8 mouse cellular contexts compared by ENCODE assay signal in the genomic region with DNA sequence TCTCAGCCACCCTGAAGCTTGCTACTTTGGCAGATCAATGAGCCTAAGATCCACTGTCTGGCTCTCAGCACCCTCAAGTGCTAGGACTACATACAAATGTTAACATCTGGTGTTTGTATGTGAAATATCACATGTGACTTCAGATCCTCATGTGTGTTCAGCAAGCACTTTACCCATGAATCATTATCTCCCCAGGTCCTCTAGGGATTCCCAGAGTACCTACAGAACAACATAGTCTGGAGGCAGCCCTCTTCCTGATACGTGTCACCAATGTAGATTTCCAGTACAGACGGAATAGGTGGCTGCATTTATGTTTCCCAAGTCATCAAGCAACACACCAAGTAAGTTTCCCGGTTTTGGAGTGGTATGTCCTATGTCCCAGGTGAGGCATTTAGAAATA. TPM values are rescaled to one million over a fixed set of nuclear protein-coding genes. Genes with fewer than 3 reads are reported as not detected.
DNase-seq lines count a peak whose midpoint lies in the region; ATAC-seq and TF ChIP-seq lines count a peak whose summit lies in the region.

No protein-coding gene starts in this region.

- DNase-seq in kidney, postnatal 36 days = no peak
- peak; percentile 20 for DNase-seq in MN1 (ENCODE audit: low spot score)
- peak; percentile 20 for DNase-seq in embryonic facial prominence, embryonic 11.5 days (ENCODE audit: low spot score)
- no peak for DNase-seq in intestine, embryonic 14.5 days (ENCODE audit: low spot score)
- DNase-seq in midbrain, postnatal 0 days (ENCODE audit: low spot score) = peak; percentile 1
- no peak for DNase-seq in spleen, adult 12 weeks (ENCODE audit: low spot score)
- DNase-seq in frontal cortex, postnatal 25 days (ENCODE audit: low spot score in 2 of 2) = no peak

- H3K4me3 ChIP-seq in kidney, embryonic 15.5 days (replicated peaks) = peak overlapping the region; percentile 82
- H3K4me3 ChIP-seq in embryonic facial prominence, embryonic 11.5 days (ENCODE audit: low read depth, low read length) = peak overlapping the region; percentile 81
- peak overlapping the region; percentile 77 for H3K4me3 ChIP-seq in intestine, embryonic 14.5 days (ENCODE audit: low read depth, low read length)
- H3K4me3 ChIP-seq in midbrain, postnatal 0 days (ENCODE audit: low read depth, low read length) = peak overlapping the region; percentile 83

- no peaks in the 10 kb centered on the region for H3K27me3 ChIP-seq in kidney, embryonic 15.5 days
- H3K27me3 ChIP-seq in embryonic facial prominence, embryonic 11.5 days (ENCODE audit: control insufficient read depth, insufficient read depth, low read length) = no peaks in the 10 kb centered on the region
- H3K27me3 ChIP-seq in intestine, embryonic 14.5 days (replicated peaks; ENCODE audit: control insufficient read depth, insufficient read depth, low read length) = no peaks in the 10 kb centered on the region
- no peaks in the 10 kb centered on the region for H3K27me3 ChIP-seq in midbrain, postnatal 0 days (ENCODE audit: insufficient read depth, low read length)

- peak overlapping the region; percentile 85 for H3K4me2 ChIP-seq in kidney, embryonic 15.5 days
- peak overlapping the region; percentile 85 for H3K4me2 ChIP-seq in embryonic facial prominence, embryonic 11.5 days (ENCODE audit: low read depth, low read length)
- H3K4me2 ChIP-seq in intestine, embryonic 14.5 days (ENCODE audit: low read length) = peak overlapping the region; percentile 75
- peak overlapping the region; percentile 100 for H3K4me2 ChIP-seq in midbrain, postnatal 0 days (ENCODE audit: low read depth, low read length, poor library complexity, severe bottlenecking)

- peak overlapping the region; percentile 80 for H3K9ac ChIP-seq in kidney, embryonic 15.5 days
- peak overlapping the region; percentile 66 for H3K9ac ChIP-seq in embryonic facial prominence, embryonic 11.5 days (replicated peaks; ENCODE audit: low read length)
- H3K9ac ChIP-seq in intestine, embryonic 14.5 days (ENCODE audit: low read length) = peak overlapping the region; percentile 59
- peak overlapping the region; percentile 74; the same call in 1 of the 2 replicates for H3K9ac ChIP-seq in midbrain, postnatal 0 days (replicated peaks; ENCODE audit: low read length, poor library complexity, severe bottlenecking)

- TF ChIP-seq CTCF in midbrain, postnatal 0 days (IDR thresholded peaks at IDR 0.05) = no peak

- no peaks in the 10 kb centered on the region for H3K9me3 ChIP-seq in kidney, embryonic 15.5 days (replicated peaks)
- no peaks in the 10 kb centered on the region for H3K9me3 ChIP-seq in embryonic facial prominence, embryonic 11.5 days (replicated peaks; ENCODE audit: control insufficient read depth, low read length)
- no peaks in the 10 kb centered on the region for H3K9me3 ChIP-seq in intestine, embryonic 14.5 days (ENCODE audit: control insufficient read depth, low read length)
- no peaks in the 10 kb centered on the region for H3K9me3 ChIP-seq in midbrain, postnatal 0 days (ENCODE audit: low read length)

- peaks cover 3% of the 10 kb centered on the region; the same call in 1 of the 2 replicates for H3K36me3 ChIP-seq in kidney, embryonic 15.5 days
- no peaks in the 10 kb centered on the region for H3K36me3 ChIP-seq in embryonic facial prominence, embryonic 11.5 days (replicated peaks; ENCODE audit: control insufficient read depth, insufficient read depth, low read depth, low read length)
- peaks cover 16% of the 10 kb centered on the region; the same call in 1 of the 2 replicates for H3K36me3 ChIP-seq in intestine, embryonic 14.5 days (ENCODE audit: control insufficient read depth, insufficient read depth, low read length)
- no peaks in the 10 kb centered on the region for H3K36me3 ChIP-seq in midbrain, postnatal 0 days (ENCODE audit: insufficient read depth, low read length)

- ATAC-seq in kidney, embryonic 15.5 days (replicated peaks; ENCODE audit: low FRiP score) = peak; percentile 10; the same call in 1 of the 2 replicates
- ATAC-seq in embryonic facial prominence, embryonic 11.5 days (replicated peaks; ENCODE audit: insufficient number of reproducible peaks, low FRiP score, low TSS enrichment, low read depth) = no peak; the same call in 1 of the 2 replicates
- peak; percentile 9; the same call in 1 of the 2 replicates for ATAC-seq in intestine, embryonic 14.5 days (replicated peaks; ENCODE audit: low FRiP score, low TSS enrichment, low read depth)
- ATAC-seq in midbrain, postnatal 0 days (ENCODE audit: low FRiP score) = peak; percentile 7; the same call in 1 of the 2 replicates

- H3K4me1 ChIP-seq in kidney, embryonic 15.5 days = peaks cover 10% of the 10 kb centered on the region; the same call in 1 of the 2 replicates
- H3K4me1 ChIP-seq in embryonic facial prominence, embryonic 11.5 days (ENCODE audit: control insufficient read depth, insufficient read depth, low read length) = no peaks in the 10 kb centered on the region
- peaks cover 9% of the 10 kb centered on the region for H3K4me1 ChIP-seq in intestine, embryonic 14.5 days (replicated peaks; ENCODE audit: control insufficient read depth, insufficient read depth, low read length)
- H3K4me1 ChIP-seq in midbrain, postnatal 0 days (ENCODE audit: insufficient read depth, low read length) = no peaks in the 10 kb centered on the region

- peak overlapping the region; percentile 92 for H3K27ac ChIP-seq in kidney, embryonic 15.5 days
- H3K27ac ChIP-seq in embryonic facial prominence, embryonic 11.5 days (replicated peaks; ENCODE audit: low read depth, low read length) = peak overlapping the region; percentile 73; the same call in 1 of the 2 replicates
- H3K27ac ChIP-seq in intestine, embryonic 14.5 days (ENCODE audit: low read depth) = peak overlapping the region; percentile 77; the same call in 1 of the 2 replicates
- no peak overlapping the region for H3K27ac ChIP-seq in midbrain, postnatal 0 days (ENCODE audit: low read depth, low read length)

- WGBS in kidney, embryonic 15.5 days = 1% methylated on average over 3 of the region's 3 CpGs
- whole genome bisulfite sequencing in embryonic facial prominence, embryonic 11.5 days = 0% methylated on average over 3 of the region's 3 CpGs
- whole genome bisulfite sequencing in intestine, embryonic 14.5 days = 2% methylated on average over 3 of the region's 3 CpGs
- 1% methylated on average over 3 of the region's 3 CpGs for WGBS in midbrain, postnatal 0 days

RNA-seq across cellular contexts. Expression of gene Ncapg, which starts 0.9 kb away (rescaled TPM):
- polyA plus RNA-seq in kidney, embryonic 15.5 days (2015; fragmentation: Nextera tagmentation; extraction: Ambion mirVana) = 55.5 and 60.4 TPM in 2 replicates
- 86.9 and 101 TPM in 2 replicates for polyA plus RNA-seq in embryonic facial prominence, embryonic 11.5 days (2014; fragmentation: Nextera tagmentation; extraction: Ambion mirVana)
- polyA plus RNA-seq in intestine, embryonic 14.5 days (2014; fragmentation: Nextera tagmentation; extraction: Ambion mirVana) = 52.3 and 56.1 TPM in 2 replicates
- total RNA-seq in midbrain, postnatal 0 days (2014; rRNA removed) = 2.4 and 3.2 TPM in 2 replicates
- 2.1 and 2.4 TPM in 2 replicates for polyA plus RNA-seq in midbrain, postnatal 0 days (2015; fragmentation: Nextera tagmentation; extraction: Ambion mirVana)

RNA-seq across cellular contexts. Expression of gene Fam184b, which starts 29.4 kb away (rescaled TPM):
- 1.6 TPM in 2 replicates for polyA plus RNA-seq in kidney, embryonic 15.5 days (2015; fragmentation: Nextera tagmentation; extraction: Ambion mirVana)
- 0.72 and 0.73 TPM in 2 replicates for polyA plus RNA-seq in embryonic facial prominence, embryonic 11.5 days (2014; fragmentation: Nextera tagmentation; extraction: Ambion mirVana)
- polyA plus RNA-seq in intestine, embryonic 14.5 days (2014; fragmentation: Nextera tagmentation; extraction: Ambion mirVana) = 5.0 and 5.8 TPM in 2 replicates
- 13.0 and 13.9 TPM in 2 replicates for total RNA-seq in midbrain, postnatal 0 days (2014; rRNA removed)
- polyA plus RNA-seq in midbrain, postnatal 0 days (2015; fragmentation: Nextera tagmentation; extraction: Ambion mirVana) = 9.4 and 9.5 TPM in 2 replicates

Comparison
In these comparisons a context has a peak if more than half of its experiments do, and no peak if none do; other contexts are left out.
1. DNase-seq: peak in MN1 (single experiment), embryonic facial prominence, embryonic 11.5 days (single experiment) and midbrain, postnatal 0 days (single experiment); none in kidney, postnatal 36 days (0 of 2), intestine, embryonic 14.5 days (single experiment), spleen, adult 12 weeks (single experiment) and frontal cortex, postnatal 25 days (0 of 2).
2. RNA of gene Ncapg, which starts 0.9 kb away (polyA plus RNA-seq): 86.9 to 101 TPM in embryonic facial prominence, embryonic 11.5 days, 55.5 to 60.4 TPM in kidney, embryonic 15.5 days and 52.3 to 56.1 TPM in intestine, embryonic 14.5 days; 2.1 to 2.4 TPM in midbrain, postnatal 0 days; every median in the first group is over 10 times any median in the second.
3. Peak in every context shown above with its lines, with median percentiles within 50 percentile points of each other: H3K4me2 ChIP-seq, H3K4me3 ChIP-seq and H3K9ac ChIP-seq.